Mouse (Mus musculus) stomach, postnatal 0 days (tissue): ENCODE data around the gene Cyp4x1. TPM values are rescaled to one million over a fixed set of nuclear protein-coding genes. Genes with fewer than 3 reads are reported as not detected.
A peak's percentile ranks its signal among the peaks of the same experiment; 100 is the strongest.
"Not testable (repeated sequence)": the region's sequence is repeated elsewhere in the genome, so short reads cannot be mapped to it uniquely, and the experiment has no call there.

Experiments
- ATAC-seq: fragments of 200-750 bp; cut with Nextera tagmentation; 2 replicates; pipeline ENCODE4 v1.8.0; 2017; ENCODE audit not compliant: low FRiP score, low TSS enrichment
- DNase-seq: peaks from one replicate; pipeline ENCODE4 v3.0.0-alpha.2; 2016; ENCODE audit warnings: low spot score
- H3K27ac ChIP-seq: fragments of 300-500 bp; sonication (generic); replicated peaks from 2 replicates; pipeline ENCODE4 v1.5.1; 2014; ENCODE audit warnings: mild to moderate bottlenecking, control low read depth
- H3K27me3 ChIP-seq: fragments of 300-500 bp; sonication (generic); 2 replicates; pipeline ENCODE4 v1.6.1; 2014; ENCODE audit warnings: low read length; ENCODE audit not compliant: control insufficient read depth, insufficient read depth
- H3K36me3 ChIP-seq: fragments of 300-500 bp; sonication (generic); 2 replicates; pipeline ENCODE4 v1.6.1; 2014; ENCODE audit warnings: low read length, mixed read lengths; ENCODE audit not compliant: control insufficient read depth, insufficient read depth
- H3K4me1 ChIP-seq: fragments of 300-500 bp; sonication (generic); replicated peaks from 2 replicates; pipeline ENCODE4 v1.6.1; 2014; ENCODE audit warnings: antibody characterized with exemption; ENCODE audit not compliant: control insufficient read depth, insufficient read depth
- H3K4me2 ChIP-seq: fragments of 300-500 bp; sonication (generic); replicated peaks from 2 replicates; pipeline ENCODE4 v1.6.1; 2014; ENCODE audit warnings: low read depth, mild to moderate bottlenecking, control low read depth, moderate library complexity
- H3K4me3 ChIP-seq: fragments of 300-500 bp; sonication (generic); 2 replicates; pipeline ENCODE4 v1.5.1; 2014; ENCODE audit warnings: low read depth, low read length, control low read depth
- H3K9ac ChIP-seq: fragments of 300-500 bp; sonication (generic); 2 replicates; pipeline ENCODE4 v1.6.1; 2014; ENCODE audit warnings: mild to moderate bottlenecking, low read length, control low read depth, mixed read lengths
- H3K9me3 ChIP-seq: fragments of 300-500 bp; sonication (generic); 2 replicates; pipeline ENCODE4 v1.6.1; 2016; ENCODE audit warnings: low read length; ENCODE audit not compliant: control insufficient read depth
- CTCF ChIP-seq: IDR thresholded peaks from 2 replicates; pipeline ENCODE4 v1.5.1; 2016; ENCODE audit warnings: antibody characterized with exemption, low read depth, mild to moderate bottlenecking, moderate library complexity
- EP300 ChIP-seq: optimal IDR thresholded peaks from 2 replicates; pipeline ENCODE3; 2016; ENCODE audit warnings: antibody characterized with exemption
- WGBS: fragments of 180-500 bp; shearing (Covaris S2); extraction: QIAGEN DNeasy Blood & Tissue Kit; methylation state at CpG from one replicate; pipeline ENCODE4 v1.1.7; 2014; 5-methylcytosine and 5-hydroxymethylcytosine counted together
- polyA plus RNA-seq: library from polyadenylated mRNA; unstranded; fragments of >200 nt; fragmentation: Nextera tagmentation; extraction: Ambion mirVana; gene quantifications from 2 replicates; pipeline ENCODE4 v1.2.1, GENCODE M21; 2015

The Cyp4x1 gene
- 0.28 and 0.29 TPM in 2 replicates for polyA plus RNA-seq

DNA sequence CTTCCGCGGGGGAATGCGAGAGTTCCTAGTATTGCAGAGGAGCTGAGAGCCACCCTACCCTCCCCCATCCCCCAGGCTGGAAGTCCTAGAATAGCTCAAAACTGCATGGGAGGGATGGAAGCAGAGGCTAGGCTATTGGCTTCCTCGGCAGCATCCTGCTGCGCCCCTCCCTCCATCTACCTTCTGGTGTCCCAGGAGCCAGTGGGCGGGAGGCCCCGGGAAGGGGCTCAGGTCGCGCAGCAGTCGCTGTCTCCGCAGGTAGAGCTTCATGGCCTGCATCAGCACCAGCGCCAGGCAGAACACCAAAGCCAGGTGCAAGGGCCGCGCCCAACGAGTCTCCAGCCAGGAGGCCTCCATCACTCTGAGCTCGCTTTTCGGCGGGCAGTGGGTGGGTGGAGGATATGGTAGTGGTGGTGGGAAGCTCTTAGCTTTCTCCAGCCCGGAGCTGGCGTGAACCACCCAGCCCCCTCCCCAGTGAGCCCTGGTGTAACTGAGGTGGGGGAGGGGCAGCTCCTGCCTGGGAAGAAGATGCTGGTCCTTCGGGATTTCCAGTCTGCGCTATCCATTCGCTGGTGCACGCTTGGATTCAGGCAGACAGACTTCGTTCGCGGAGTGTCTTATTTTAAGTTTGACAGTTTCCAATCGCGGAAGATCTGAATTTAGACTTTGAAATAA is at the start of gene Cyp4x1:
TSS of gene Cyp4x1 (minus strand) at position 661 of the 675 bp plus-strand sequence.
- Histone ChIP-seq H3K9ac (no peak within 1 kb of the TSS), H3K36me3 (no peaks in the 10 kb centered on the region), H3K27ac (no peak within 1 kb of the TSS), H3K4me3 (no peak within 1 kb of the TSS), H3K4me2 (peak within 1 kb of the TSS; percentile 20; the same call in 1 of the 2 replicates), H3K9me3 (no peaks in the 10 kb centered on the region), H3K27me3 (no peaks in the 10 kb centered on the region), H3K4me1 (0 out of 2 replicates have a peak, but pooled peaks cover 2% of the 10 kb centered on the region)
- DNase-seq (peak; percentile 33), ATAC-seq (no peak)
- TF ChIP-seq EP300 (no peak), CTCF (no peak)
- WGBS, result 2% methylated on average over 28 of the region's 29 CpGs

GRCm38 (mm10) chr4:115176201-115176600 is 42.1 kb upstream of the Cyp4x1 start:
- H3K9me3 ChIP-seq, H3K27me3 ChIP-seq, H3K4me1 ChIP-seq, H3K27ac ChIP-seq, H3K9ac ChIP-seq, H3K36me3 ChIP-seq, H3K4me3 ChIP-seq, ATAC-seq, H3K4me2 ChIP-seq, DNase-seq: not testable (repeated sequence)

- H3K27ac ChIP-seq, result no peak overlapping the region
- no peaks in the 10 kb centered on the region for H3K4me1 ChIP-seq
- no peak for TF ChIP-seq CTCF
- no peak for TF ChIP-seq EP300
- no peak overlapping the region for H3K4me2 ChIP-seq
- 64% methylated on average over 1 of the region's 1 CpGs for WGBS
- no peaks in the 10 kb centered on the region for H3K36me3 ChIP-seq
- ATAC-seq (no peak), DNase-seq (no peak)
- H3K4me3 ChIP-seq, result no peak overlapping the region
- H3K9me3 ChIP-seq, result no peaks in the 10 kb centered on the region
- no peaks in the 10 kb centered on the region for H3K27me3 ChIP-seq
- H3K9ac ChIP-seq, result no peak overlapping the region
These were observed 40.7 kb upstream of the Cyp4x1 start for GRCm38 (mm10) chr4:115174694-115175353.

GRCm38 (mm10) chr4:115158963-115159362 is 24.9 kb upstream of the Cyp4x1 start:
- not testable (repeated sequence) for ATAC-seq
- 65% methylated on average over 3 of the region's 3 CpGs for WGBS

GRCm38 (mm10) chr4:115154723-115155122 is 20.6 kb upstream of the Cyp4x1 start:
- Histone ChIP-seq H3K9ac (no peak overlapping the region), H3K4me1 (no peaks in the 10 kb centered on the region), H3K27ac (no peak overlapping the region), H3K27me3 (no peaks in the 10 kb centered on the region), H3K4me3 (no peak overlapping the region), H3K9me3 (no peaks in the 10 kb centered on the region), H3K36me3 (no peaks in the 10 kb centered on the region), H3K4me2 (no peak overlapping the region)
- ATAC-seq (no peak), DNase-seq (no peak)
- 93% methylated on average over 2 of the region's 2 CpGs for WGBS
- TF ChIP-seq EP300 (no peak), CTCF (peak; percentile 56)

More at GRCm38 (mm10) chr4:115158963-115159362, 24.9 kb upstream of the Cyp4x1 start:
- not testable (repeated sequence) for H3K36me3 ChIP-seq, H3K4me1 ChIP-seq, H3K9me3 ChIP-seq, DNase-seq, H3K27ac ChIP-seq, H3K27me3 ChIP-seq, H3K4me2 ChIP-seq, H3K9ac ChIP-seq, H3K4me3 ChIP-seq

DNA sequence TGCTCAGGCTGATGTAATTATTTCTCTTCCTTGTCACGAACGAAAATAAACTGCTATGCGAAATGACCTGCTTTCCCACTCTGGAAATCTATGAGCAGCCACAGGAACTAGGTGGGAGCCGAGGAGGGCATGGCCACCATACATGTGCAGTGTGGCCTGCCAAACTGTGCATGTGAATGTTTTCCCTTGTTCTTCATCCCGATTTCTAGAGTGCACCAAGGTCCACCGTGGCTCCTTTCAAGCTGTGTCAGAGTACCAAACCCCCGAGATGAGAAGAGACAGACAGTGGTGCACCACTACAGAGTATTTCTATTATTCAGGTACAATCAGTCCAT is 182 bp upstream of the Cyp4x1 start:
- Histone ChIP-seq H3K27ac (no peak overlapping the region), H3K9ac (no peak overlapping the region), H3K4me3 (no peak overlapping the region), H3K27me3 (no peaks in the 10 kb centered on the region), H3K36me3 (no peaks in the 10 kb centered on the region), H3K4me2 (no peak overlapping the region), H3K9me3 (no peaks in the 10 kb centered on the region), H3K4me1 (0 out of 2 replicates have a peak, but pooled peaks cover 2% of the 10 kb centered on the region)
- DNase-seq (no peak), ATAC-seq (no peak)
- TF ChIP-seq EP300, result no peak
- no peak for TF ChIP-seq CTCF
- 25% methylated on average over 7 of the region's 7 CpGs for WGBS
